Mouse (Mus musculus): ENCODE data around the gene Lrif1. TPM values are rescaled to one million over a fixed set of nuclear protein-coding genes. Genes with fewer than 3 reads are reported as not detected.
A peak's percentile ranks its signal among the peaks of the same experiment; 100 is the strongest.
"Not testable (repeated sequence)": the region's sequence is repeated elsewhere in the genome, so short reads cannot be mapped to it uniquely, and the experiment has no call there.

Lrif1 gene
- polyA plus RNA-seq (2015; fragmentation: Nextera tagmentation; extraction: Ambion mirVana) = 16.6 and 18.3 TPM in 2 replicates

DNA sequence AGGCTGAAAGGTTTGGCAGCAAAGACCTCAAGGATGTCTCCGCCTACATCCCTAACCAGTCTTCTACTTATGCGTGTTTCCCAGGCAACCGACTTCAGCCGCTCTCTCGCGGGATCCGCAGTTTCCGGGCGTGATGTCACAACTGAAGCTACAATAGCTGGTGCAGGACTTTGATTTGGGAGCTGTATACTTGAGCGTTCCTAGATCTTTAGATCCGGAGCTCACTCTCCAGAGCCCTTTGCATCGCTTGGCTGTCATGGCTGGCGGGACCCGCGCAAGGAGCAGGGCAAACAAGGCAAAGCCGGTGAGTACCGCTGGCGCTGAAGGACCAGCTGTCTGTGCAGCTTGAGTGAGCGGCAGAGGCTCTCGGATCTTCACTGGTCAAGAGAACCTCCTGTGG is at the start of gene Lrif1:
Gene Lrif1, plus strand, starts transcription at position 158 of the 400 bp plus-strand sequence.
- Histone ChIP-seq H3K4me2 (peak within 1 kb of the TSS; percentile 54), H3K27ac (replicated peaks) (peak within 1 kb of the TSS; percentile 77), H3K27me3 (no peaks in the 10 kb centered on the region), H3K36me3 (no peaks in the 10 kb centered on the region), H3K4me3 (peak within 1 kb of the TSS; percentile 51), H3K9me3 (peaks cover 2% of the 10 kb centered on the region; the same call in 1 of the 2 replicates), H3K9ac (peak within 1 kb of the TSS; percentile 73), H3K4me1 (replicated peaks) (peaks cover 7% of the 10 kb centered on the region; the same call in 1 of the 2 replicates)
- WGBS = under 1% methylated on average over 20 of the region's 20 CpGs
- peak; percentile 98 for ATAC-seq (ENCODE audit: low read depth)

- not testable (repeated sequence) for H3K9ac ChIP-seq; H3K27ac ChIP-seq (replicated peaks); H3K4me1 ChIP-seq (replicated peaks); H3K9me3 ChIP-seq; ATAC-seq (ENCODE audit: low read depth); H3K27me3 ChIP-seq; H3K36me3 ChIP-seq; H3K4me3 ChIP-seq; H3K4me2 ChIP-seq
- WGBS = 73% methylated on average over 14 of the region's 14 CpGs
Measured at GRCm38 (mm10) chr3:106672811-106673210, 12.0 kb upstream of the Lrif1 start.

DNA sequence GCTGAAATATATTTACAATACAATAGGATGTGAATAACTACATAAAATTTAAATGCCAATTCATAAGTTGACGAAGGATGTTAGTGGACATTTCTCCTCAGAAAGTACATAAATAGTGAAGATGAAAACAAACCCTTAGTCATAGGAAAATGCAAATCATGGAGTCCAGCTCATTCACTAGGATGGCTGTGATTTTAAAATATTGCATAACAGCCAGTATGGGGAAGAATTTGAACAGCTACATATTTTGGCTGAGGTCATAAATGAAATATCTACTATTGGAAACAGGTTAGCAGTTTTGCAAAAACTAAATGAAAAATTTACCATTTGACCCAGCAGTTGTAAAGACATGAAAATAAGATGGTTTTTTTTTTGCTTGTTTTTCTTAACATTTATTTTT is 594 bp downstream of the Lrif1 start:
- no peak for ATAC-seq (ENCODE audit: low read depth)
- Histone ChIP-seq H3K9ac (peak overlapping the region; percentile 73), H3K27ac (replicated peaks) (peak overlapping the region; percentile 77; the same call in 1 of the 2 replicates)

DNA sequence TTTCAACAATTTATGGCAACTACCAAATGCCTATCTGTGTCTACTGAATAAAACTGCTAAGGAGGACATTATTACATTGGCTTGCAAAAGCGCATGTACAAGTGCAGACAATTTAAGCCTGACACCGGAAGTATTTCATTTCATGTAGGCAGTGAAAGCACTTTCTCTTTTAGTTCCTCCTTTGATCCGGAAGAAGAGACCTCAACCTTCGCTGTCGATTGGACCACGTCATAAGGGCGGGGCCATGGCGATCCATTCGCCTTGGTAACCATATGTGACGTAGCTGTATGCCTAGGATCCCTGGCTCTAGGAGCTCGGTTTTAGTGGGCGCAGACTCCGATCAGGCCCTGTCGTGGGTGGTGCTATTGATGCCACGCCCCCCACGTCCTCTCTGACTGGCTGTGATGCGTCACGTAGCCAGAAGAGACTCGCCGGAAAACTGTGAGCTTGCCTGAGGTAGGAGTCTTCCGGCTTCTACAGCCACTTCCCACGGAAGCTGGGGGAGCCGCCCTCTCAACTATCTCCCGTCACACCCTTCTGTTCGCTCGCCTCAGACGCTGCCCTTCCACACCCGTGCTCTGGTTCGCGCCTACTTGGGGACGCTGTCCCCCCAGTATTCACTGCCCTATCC is 36.7 kb downstream of the Lrif1 start:
- peaks cover 15% of the 10 kb centered on the region; the same call in 1 of the 2 replicates for H3K27me3 ChIP-seq
- H3K4me1 ChIP-seq (replicated peaks) = peaks cover 4% of the 10 kb centered on the region; the same call in 1 of the 2 replicates
- H3K9ac ChIP-seq = peak overlapping the region; percentile 74
- peak; percentile 100 for ATAC-seq (ENCODE audit: low read depth)
- H3K4me3 ChIP-seq = peak overlapping the region; percentile 54
- 2% methylated on average over 31 of the region's 31 CpGs for WGBS
- H3K4me2 ChIP-seq = peak overlapping the region; percentile 63
- H3K27ac ChIP-seq (replicated peaks) = peak overlapping the region; percentile 93
- peaks cover 2% of the 10 kb centered on the region for H3K9me3 ChIP-seq
- H3K36me3 ChIP-seq = no peaks in the 10 kb centered on the region

More for the DNA sequence above, 594 bp downstream of the Lrif1 start:
- no peaks in the 10 kb centered on the region for H3K27me3 ChIP-seq
- peaks cover 7% of the 10 kb centered on the region; the same call in 1 of the 2 replicates for H3K4me1 ChIP-seq (replicated peaks)
- WGBS = 29% methylated on average over 1 of the region's 1 CpGs
- no peaks in the 10 kb centered on the region for H3K36me3 ChIP-seq
- peak overlapping the region; percentile 54 for H3K4me2 ChIP-seq
- peak overlapping the region; percentile 51 for H3K4me3 ChIP-seq
- H3K9me3 ChIP-seq = peaks cover 8% of the 10 kb centered on the region; the same call in 1 of the 2 replicates

- WGBS = 1% methylated on average over 33 of the region's 33 CpGs
- Histone ChIP-seq H3K4me1 (replicated peaks) (peaks cover 4% of the 10 kb centered on the region; the same call in 1 of the 2 replicates), H3K4me3 (peak overlapping the region; percentile 54), H3K27me3 (peaks cover 15% of the 10 kb centered on the region; the same call in 1 of the 2 replicates), H3K9ac (peak overlapping the region; percentile 74), H3K4me2 (peak overlapping the region; percentile 63), H3K27ac (replicated peaks) (peak overlapping the region; percentile 93), H3K9me3 (peaks cover 4% of the 10 kb centered on the region), H3K36me3 (peaks cover 4% of the 10 kb centered on the region; the same call in 1 of the 2 replicates)
- peak; percentile 97 for ATAC-seq (ENCODE audit: low read depth)
Measured at GRCm38 (mm10) chr3:106722028-106722945, 37.5 kb downstream of the Lrif1 start.

DNA sequence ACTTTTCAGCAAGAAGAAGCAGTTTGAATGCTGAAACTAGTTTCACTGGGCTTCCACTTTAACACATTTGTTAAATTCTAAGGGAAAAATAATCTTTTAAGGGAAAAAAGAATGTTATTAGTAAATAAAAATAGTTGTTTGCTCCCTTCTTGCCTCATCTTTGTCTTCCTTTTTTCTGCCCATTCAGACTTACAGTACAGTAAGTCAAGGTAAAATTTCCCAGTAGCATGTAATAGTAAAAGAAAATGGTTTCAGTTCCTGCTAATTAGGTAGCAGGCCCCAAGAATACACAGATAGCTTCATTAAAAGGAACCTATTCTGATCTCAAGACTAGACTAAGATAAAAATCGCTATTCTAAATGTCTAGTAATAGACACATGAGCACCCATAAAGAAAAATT is 71.1 kb downstream of the Lrif1 start:
- H3K27me3 ChIP-seq = no peaks in the 10 kb centered on the region
- H3K9ac ChIP-seq = no peak overlapping the region
- 73% methylated on average over 1 of the region's 1 CpGs for WGBS
- no peak for ATAC-seq (ENCODE audit: low read depth)
- H3K27ac ChIP-seq (replicated peaks) = no peak overlapping the region
- H3K4me3 ChIP-seq = no peak overlapping the region
- no peaks in the 10 kb centered on the region for H3K36me3 ChIP-seq
- H3K4me2 ChIP-seq = no peak overlapping the region
- no peaks in the 10 kb centered on the region for H3K4me1 ChIP-seq (replicated peaks)
- no peaks in the 10 kb centered on the region for H3K9me3 ChIP-seq

- Histone ChIP-seq H3K4me2 (no peak overlapping the region), H3K27ac (replicated peaks) (no peak overlapping the region), H3K4me3 (no peak overlapping the region), H3K36me3 (no peaks in the 10 kb centered on the region), H3K27me3 (no peaks in the 10 kb centered on the region), H3K9me3 (no peaks in the 10 kb centered on the region), H3K9ac (no peak overlapping the region), H3K4me1 (replicated peaks) (no peaks in the 10 kb centered on the region)
- WGBS = 93% methylated on average over 1 of the region's 1 CpGs
- ATAC-seq (ENCODE audit: low read depth) = no peak
Measured at GRCm38 (mm10) chr3:106771834-106772233, 87.0 kb downstream of the Lrif1 start.

DNA sequence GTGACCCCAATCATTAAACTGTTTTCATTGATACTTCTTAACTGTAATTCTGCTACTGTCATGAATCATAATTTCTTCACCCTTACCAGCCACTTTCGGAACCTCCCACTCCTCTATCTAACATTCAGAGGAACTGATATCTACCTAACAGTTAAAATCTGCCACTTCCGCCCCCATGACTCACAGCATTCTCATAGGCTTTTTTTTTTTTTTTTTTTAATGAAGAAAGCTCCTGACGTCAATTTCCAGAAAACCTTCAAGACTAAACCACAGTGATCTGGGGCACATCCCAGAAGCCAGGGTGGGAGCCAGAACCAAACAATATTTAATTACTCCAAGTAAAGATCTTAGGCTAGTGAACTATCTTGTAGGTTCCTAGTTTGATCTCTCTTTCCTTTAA is 100.3 kb downstream of the Lrif1 start:
- H3K27me3 ChIP-seq = no peaks in the 10 kb centered on the region
- WGBS = 77% methylated on average over 3 of the region's 3 CpGs
- H3K9me3 ChIP-seq = no peaks in the 10 kb centered on the region
- no peaks in the 10 kb centered on the region for H3K36me3 ChIP-seq
- H3K4me1 ChIP-seq (replicated peaks) = no peaks in the 10 kb centered on the region
- H3K27ac ChIP-seq (replicated peaks) = no peak overlapping the region
- no peak overlapping the region for H3K4me3 ChIP-seq
- ATAC-seq (ENCODE audit: low read depth) = no peak
- H3K9ac ChIP-seq = no peak overlapping the region
- no peak overlapping the region for H3K4me2 ChIP-seq

Other genes starting within 250 kb of the Lrif1 start
- 0.15 and 0.55 TPM in 2 replicates for gene Dennd2d, start 202.6 kb upstream of the Lrif1 start, polyA plus RNA-seq (2015; fragmentation: Nextera tagmentation; extraction: Ambion mirVana)
- gene Dram2, start 137.2 kb upstream of the Lrif1 start, polyA plus RNA-seq (2015; fragmentation: Nextera tagmentation; extraction: Ambion mirVana) = 69.7 and 75.3 TPM in 2 replicates
- 42.7 and 43.2 TPM in 2 replicates for gene Cept1, start 137.2 kb upstream of the Lrif1 start, polyA plus RNA-seq (2015; fragmentation: Nextera tagmentation; extraction: Ambion mirVana)
- 5.5 and 6.9 TPM in 2 replicates for gene Cd53, start 105.2 kb downstream of the Lrif1 start, polyA plus RNA-seq (2015; fragmentation: Nextera tagmentation; extraction: Ambion mirVana)
- not detected in 2 replicates for gene Olfr266, start 141.3 kb downstream of the Lrif1 start, polyA plus RNA-seq (2015; fragmentation: Nextera tagmentation; extraction: Ambion mirVana)